Mouse (Mus musculus) neural tube, embryonic 11.5 days (tissue): ENCODE measurements around the gene Adnp. TPM values are rescaled to one million over a fixed set of nuclear protein-coding genes. Genes with fewer than 3 reads are reported as not detected.

Source experiments
- ATAC-seq: fragments of 200-750 bp; cut with Nextera tagmentation; 2 replicates; pipeline ENCODE4 v1.8.0; 2017; ENCODE audit warnings: moderate number of reproducible peaks, mild to moderate bottlenecking, moderate TSS enrichment, moderate library complexity; ENCODE audit not compliant: insufficient read depth, low FRiP score, low TSS enrichment
- DNase-seq: peaks from one replicate; pipeline ENCODE4 v3.0.0-alpha.2; 2015; ENCODE audit warnings: low spot score
- H3K27ac ChIP-seq: fragments of 300-500 bp; sonication (generic); 2 replicates; pipeline ENCODE4 v1.5.1; 2014; ENCODE audit warnings: low read depth, mild to moderate bottlenecking, low read length
- H3K27me3 ChIP-seq: fragments of 300-500 bp; sonication (generic); 2 replicates; pipeline ENCODE4 v1.6.1; 2014; ENCODE audit warnings: mild to moderate bottlenecking, low read length, mixed read lengths; ENCODE audit not compliant: control insufficient read depth, insufficient read depth
- H3K36me3 ChIP-seq: fragments of 300-500 bp; sonication (generic); 2 replicates; pipeline ENCODE4 v1.6.1; 2014; ENCODE audit warnings: mild to moderate bottlenecking, low read length, moderate library complexity, mixed read lengths; ENCODE audit not compliant: control insufficient read depth, insufficient read depth
- H3K4me1 ChIP-seq: fragments of 300-500 bp; sonication (generic); 2 replicates; pipeline ENCODE4 v1.6.1; 2014; ENCODE audit warnings: low read length, mixed read lengths; ENCODE audit not compliant: control insufficient read depth, insufficient read depth
- H3K4me2 ChIP-seq: fragments of 300-500 bp; sonication (generic); 2 replicates; pipeline ENCODE4 v1.6.1; 2014; ENCODE audit warnings: low read depth, mild to moderate bottlenecking, moderate library complexity
- H3K4me3 ChIP-seq: fragments of 300-500 bp; sonication (generic); 2 replicates; pipeline ENCODE4 v1.5.1; 2014; ENCODE audit warnings: low read depth, low read length
- H3K9ac ChIP-seq: fragments of 300-500 bp; sonication (generic); 2 replicates; pipeline ENCODE4 v1.6.1; 2014; ENCODE audit warnings: mild to moderate bottlenecking, low read length
- H3K9me3 ChIP-seq: fragments of 300-500 bp; sonication (generic); 2 replicates; pipeline ENCODE4 v1.6.1; 2016; ENCODE audit warnings: low read length; ENCODE audit not compliant: control insufficient read depth
- WGBS: fragments of 180-500 bp; shearing (Covaris S2); extraction: QIAGEN DNeasy Blood & Tissue Kit; methylation state at CpG from one replicate; pipeline ENCODE4 v1.1.7; 2014; 5-methylcytosine and 5-hydroxymethylcytosine counted together
- microRNA-seq: library from miRNA; unstranded; fragments of <30 nt; microRNA quantifications from one replicate; pipeline ENCODE4, GENCODE M21; 2016
- polyA plus RNA-seq: library from polyadenylated mRNA; unstranded; fragments of >200 nt; fragmentation: Nextera tagmentation; extraction: Ambion mirVana; gene quantifications from 2 replicates; pipeline ENCODE4 v1.2.1, GENCODE M21; 2014

Gene Adnp
- polyA plus RNA-seq, 1 experiment from 2014 or later, result 14.2 TPM

DNA sequence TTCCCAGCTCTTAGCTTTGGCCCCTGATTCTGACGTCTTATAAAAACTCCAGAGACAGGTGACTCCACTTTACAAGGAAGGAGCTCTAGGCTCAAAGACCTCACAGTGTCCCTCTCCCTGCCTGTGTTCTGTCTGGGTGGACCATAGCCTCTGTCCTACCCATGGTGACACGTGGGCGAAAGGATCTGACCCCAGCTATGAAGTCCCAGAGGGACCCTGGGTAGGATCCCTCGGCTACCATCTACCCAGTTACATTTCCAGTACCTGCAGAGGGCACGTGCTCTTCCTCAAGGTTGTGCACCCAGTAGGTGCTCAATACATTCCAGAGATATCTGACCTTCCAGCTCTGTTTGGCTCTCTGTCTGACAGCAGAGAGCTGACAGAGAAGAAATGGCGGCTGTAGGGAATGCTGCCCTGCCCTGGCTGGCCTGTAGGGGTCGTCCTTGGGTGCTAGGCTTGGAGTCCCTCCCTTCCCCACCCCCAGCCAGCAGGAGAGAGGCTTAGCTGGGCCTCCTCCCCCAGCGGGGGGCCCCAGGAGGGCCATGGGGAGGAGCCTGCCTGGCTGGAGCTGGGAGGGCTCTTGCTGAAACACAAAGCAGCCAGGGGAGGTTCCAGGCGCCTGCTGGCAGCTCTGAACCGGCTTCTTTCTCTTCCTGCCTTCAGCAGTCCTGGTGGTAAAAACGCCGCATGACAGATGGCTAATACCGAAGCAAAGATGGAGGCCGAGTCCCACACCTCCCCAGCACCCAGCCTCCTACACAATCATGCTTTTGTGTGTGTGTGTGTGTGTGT is 52.6 kb downstream of the Adnp start:
- Histone ChIP-seq H3K27me3 (no peaks in the 10 kb centered on the region), H3K4me3 (no peak overlapping the region; the same call in 1 of the 2 replicates), H3K27ac (peak overlapping the region; percentile 58), H3K36me3 (no peaks in the 10 kb centered on the region), H3K4me2 (peak overlapping the region; percentile 24), H3K9ac (peak overlapping the region; percentile 23; the same call in 1 of the 2 replicates), H3K4me1 (peaks cover 8% of the 10 kb centered on the region; the same call in 1 of the 2 replicates), H3K9me3 (no peaks in the 10 kb centered on the region)
- 17% methylated on average over 14 of the region's 14 CpGs for WGBS
- ATAC-seq, result peak; percentile 90
- peak; percentile 96 for DNase-seq

DNA sequence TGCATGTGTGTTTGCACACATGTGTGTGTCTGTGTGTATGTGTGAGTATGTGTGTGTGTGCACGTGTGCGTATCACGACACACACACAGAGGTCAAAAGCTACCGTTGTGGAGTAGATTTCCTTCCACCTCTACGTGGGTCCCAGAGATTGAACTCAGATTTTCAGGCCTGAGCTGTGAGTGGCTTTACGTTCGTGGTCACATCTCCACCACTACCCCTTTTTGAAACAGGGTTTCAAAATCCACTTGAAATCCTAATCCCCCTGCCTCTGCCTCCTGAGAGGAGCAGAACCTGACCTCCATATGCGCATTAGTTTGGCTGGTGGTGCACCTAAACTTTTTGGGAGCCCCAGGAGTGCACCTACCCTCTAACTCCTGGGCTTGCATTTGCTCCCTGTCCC is 57.7 kb downstream of the Adnp start:
- DNase-seq, result no peak
- no peak overlapping the region for H3K9ac ChIP-seq
- 0 out of 2 replicates have a peak, but pooled peaks cover 2% of the 10 kb centered on the region for H3K4me1 ChIP-seq
- 91% methylated on average over 8 of the region's 8 CpGs for WGBS
- no peak overlapping the region for H3K27ac ChIP-seq
- H3K9me3 ChIP-seq, result no peaks in the 10 kb centered on the region
- no peaks in the 10 kb centered on the region for H3K36me3 ChIP-seq
- no peaks in the 10 kb centered on the region for H3K27me3 ChIP-seq
- ATAC-seq, result no peak
- no peak overlapping the region for H3K4me2 ChIP-seq
- no peak overlapping the region for H3K4me3 ChIP-seq

DNA sequence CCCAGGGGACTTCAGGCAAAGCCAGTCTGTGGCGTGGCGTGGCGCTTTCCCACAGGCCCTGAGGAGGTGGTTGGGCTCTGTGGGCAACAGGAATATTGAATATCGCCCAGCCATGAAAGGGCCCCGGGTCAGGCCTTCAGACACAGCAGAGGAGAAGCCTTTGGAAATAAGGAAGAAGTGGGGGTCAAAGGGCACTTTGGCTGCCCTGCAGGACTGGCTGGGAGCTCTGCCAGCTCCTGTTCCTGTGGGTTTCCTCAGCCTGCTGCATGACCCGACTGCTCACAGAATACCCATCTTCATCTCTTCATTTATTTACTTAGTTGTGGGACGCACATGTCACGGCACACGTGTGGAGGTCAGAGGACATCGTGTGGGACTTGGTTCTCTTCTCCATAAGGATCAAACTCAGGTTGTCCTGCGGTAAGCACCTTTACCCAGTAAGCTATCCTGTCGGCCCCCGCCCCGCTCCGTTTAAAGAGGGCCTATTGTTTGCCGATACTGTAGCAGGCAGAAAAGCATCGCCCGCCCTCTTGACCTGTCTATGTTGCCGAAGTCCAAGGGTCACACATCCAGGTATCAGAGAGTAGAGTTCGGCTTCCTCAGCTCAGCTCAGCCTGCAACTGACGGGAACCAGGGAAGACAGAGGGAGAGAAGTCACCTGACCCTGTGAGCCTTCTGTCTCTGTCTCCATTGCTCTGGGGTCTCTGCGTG is 59.0 kb downstream of the Adnp start:
- H3K27me3 ChIP-seq, result no peaks in the 10 kb centered on the region
- H3K4me1 ChIP-seq, result no peaks in the 10 kb centered on the region
- H3K9ac ChIP-seq, result no peak overlapping the region
- no peak overlapping the region for H3K4me2 ChIP-seq
- ATAC-seq (no peak), DNase-seq (no peak)
- WGBS, result 74% methylated on average over 22 of the region's 22 CpGs
- no peak overlapping the region for H3K27ac ChIP-seq
- no peak overlapping the region for H3K4me3 ChIP-seq
- H3K36me3 ChIP-seq, result no peaks in the 10 kb centered on the region
- no peaks in the 10 kb centered on the region for H3K9me3 ChIP-seq

DNA sequence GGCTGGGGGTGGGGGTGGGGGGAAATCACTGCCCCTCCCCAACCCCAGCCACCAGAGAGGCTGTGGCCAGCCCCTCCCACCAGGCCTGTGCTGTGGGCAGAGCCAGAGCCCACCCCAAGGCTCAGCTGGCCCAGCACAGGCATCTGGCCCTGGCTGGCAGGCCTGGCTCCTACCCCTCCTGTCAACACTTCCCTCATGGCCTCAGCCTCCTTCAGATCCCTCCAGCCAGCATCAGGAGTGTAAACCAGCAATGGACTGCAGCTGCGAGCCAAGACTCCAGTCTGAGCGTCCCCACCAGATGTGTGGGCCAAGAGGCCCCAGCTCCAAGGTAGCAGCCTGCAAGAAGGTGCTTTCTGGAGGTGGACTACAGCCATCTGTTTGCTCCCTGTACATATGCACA is 61.5 kb downstream of the Adnp start:
- 50% methylated on average over 2 of the region's 2 CpGs for WGBS
- Histone ChIP-seq H3K36me3 (no peaks in the 10 kb centered on the region), H3K27me3 (no peaks in the 10 kb centered on the region), H3K4me1 (no peaks in the 10 kb centered on the region), H3K4me2 (no peak overlapping the region), H3K4me3 (no peak overlapping the region), H3K9me3 (no peaks in the 10 kb centered on the region), H3K9ac (peak overlapping the region; percentile 26; the same call in 1 of the 2 replicates), H3K27ac (no peak overlapping the region)
- DNase-seq, result no peak
- no peak for ATAC-seq

DNA sequence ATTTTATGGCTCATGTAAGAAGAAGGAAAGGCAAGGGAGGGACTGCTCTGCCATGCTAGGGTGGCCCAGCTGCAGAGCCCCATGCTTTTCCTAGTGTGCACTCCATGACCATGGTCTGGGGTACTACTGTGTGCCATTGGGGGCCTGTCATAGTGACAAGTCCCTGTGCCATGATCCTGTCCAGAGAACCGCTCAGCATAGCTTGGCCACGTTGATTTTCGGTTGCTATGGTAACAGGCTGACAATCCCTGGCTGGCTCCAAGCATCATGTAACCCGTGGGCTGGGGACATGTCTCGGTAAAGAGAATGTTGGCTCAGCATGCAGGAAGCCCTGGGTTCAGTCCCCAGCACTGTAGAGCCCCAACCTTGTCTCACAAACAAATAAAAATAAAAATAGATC is 63.1 kb downstream of the Adnp start:
- Histone ChIP-seq H3K9ac (no peak overlapping the region), H3K27me3 (no peaks in the 10 kb centered on the region), H3K4me2 (no peak overlapping the region), H3K36me3 (no peaks in the 10 kb centered on the region), H3K27ac (no peak overlapping the region), H3K4me1 (no peaks in the 10 kb centered on the region), H3K4me3 (no peak overlapping the region), H3K9me3 (no peaks in the 10 kb centered on the region)
- ATAC-seq, result no peak
- 56% methylated on average over 5 of the region's 5 CpGs for WGBS
- DNase-seq, result no peak

DNA sequence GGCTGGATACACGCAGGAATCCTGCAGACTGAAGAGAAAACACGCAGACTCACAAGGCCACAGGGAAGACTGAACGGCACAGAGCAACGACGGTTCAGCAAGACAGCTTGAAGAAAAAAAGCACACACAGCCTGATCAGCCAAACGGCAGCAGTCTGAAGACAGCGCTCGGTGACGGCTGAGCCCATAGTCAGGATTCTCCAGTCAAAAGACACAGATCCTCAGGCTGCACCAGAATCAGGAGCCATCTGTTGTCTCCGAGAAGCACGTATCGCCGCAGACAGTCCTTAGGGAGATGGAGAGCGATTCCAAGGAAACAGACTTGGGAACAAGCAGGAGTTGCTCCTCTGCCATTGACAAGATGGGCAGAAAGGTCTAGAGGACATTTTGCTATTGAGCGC is 69.8 kb downstream of the Adnp start:
- 75% methylated on average over 15 of the region's 15 CpGs for WGBS
- Histone ChIP-seq H3K9me3 (no peaks in the 10 kb centered on the region), H3K9ac (no peak overlapping the region), H3K36me3 (no peaks in the 10 kb centered on the region), H3K4me1 (no peaks in the 10 kb centered on the region), H3K4me3 (no peak overlapping the region), H3K27ac (no peak overlapping the region), H3K27me3 (no peaks in the 10 kb centered on the region), H3K4me2 (no peak overlapping the region)
- ATAC-seq, result no peak
- no peak for DNase-seq

Small RNA genes lying within 50 kb of the gene (microRNA-seq; reads per million reads assigned to microRNA genes)
- not detected for gene Gm24561

Other genes starting within 250 kb of the Adnp start
- 0.12 and 0.43 TPM in 2 replicates for gene Ripor3, start 196.5 kb downstream of the Adnp start, polyA plus RNA-seq
- 6.7 and 7.8 TPM in 2 replicates for gene Pard6b, start 126.1 kb downstream of the Adnp start, polyA plus RNA-seq
- 26.5 and 26.8 TPM in 2 replicates for gene Gm20716, start 23.3 kb upstream of the Adnp start, polyA plus RNA-seq
- gene Dpm1, start 23.5 kb upstream of the Adnp start, polyA plus RNA-seq, result 48.7 and 54.0 TPM in 2 replicates
- 8.2 and 8.9 TPM in 2 replicates for gene Mocs3, start 23.5 kb upstream of the Adnp start, polyA plus RNA-seq
- 0.34 and 0.52 TPM in 2 replicates for gene Kcng1, start 74.6 kb upstream of the Adnp start, polyA plus RNA-seq